Mouse (Mus musculus): ENCODE data around the gene Snx12. TPM values are rescaled to one million over a fixed set of nuclear protein-coding genes. Genes with fewer than 3 reads are reported as not detected.

Gene Snx12
- polyA plus RNA-seq, 1 experiment from 2014 or later: 50.4 TPM

- WGBS: 38% methylated on average over 7 of the region's 7 CpGs
These were observed 416 bp upstream of the Snx12 start for GRCm38 (mm10) chrX:101222796-101223162.

GRCm38 (mm10) chrX:101189285-101189684, 33.1 kb downstream of the Snx12 start:
- Histone ChIP-seq H3K9me3 (no peaks in the 10 kb centered on the region), H3K4me1 (no peaks in the 10 kb centered on the region), H3K27me3 (peaks cover 12% of the 10 kb centered on the region; the same call in 1 of the 2 replicates), H3K9ac (no peak overlapping the region), H3K36me3 (no peaks in the 10 kb centered on the region), H3K4me3 (no peak overlapping the region), H3K27ac (no peak overlapping the region), H3K4me2 (replicated peaks) (no peak overlapping the region)
- ATAC-seq (ENCODE audit: low FRiP score, low read depth): no peak
- 71% methylated on average over 3 of the region's 3 CpGs for WGBS

More at GRCm38 (mm10) chrX:101222796-101223162, 416 bp upstream of the Snx12 start:
- Histone ChIP-seq H3K9me3 (no peaks in the 10 kb centered on the region), H3K27ac (peak overlapping the region; percentile 29; the same call in 1 of the 2 replicates), H3K27me3 (peaks cover 19% of the 10 kb centered on the region), H3K36me3 (no peaks in the 10 kb centered on the region), H3K4me2 (replicated peaks) (peak overlapping the region; percentile 63), H3K4me1 (no peaks in the 10 kb centered on the region), H3K9ac (no peak overlapping the region), H3K4me3 (peak overlapping the region; percentile 54)
- ATAC-seq (ENCODE audit: low FRiP score, low read depth): peak; percentile 29; the same call in 1 of the 2 replicates

GRCm38 (mm10) chrX:101187647-101188046, 34.7 kb downstream of the Snx12 start:
- WGBS: 78% methylated on average over 1 of the region's 1 CpGs
- peaks cover 17% of the 10 kb centered on the region; the same call in 1 of the 2 replicates for H3K27me3 ChIP-seq
- ATAC-seq (ENCODE audit: low FRiP score, low read depth): no peak

GRCm38 (mm10) chrX:101173388-101173787, 49.0 kb downstream of the Snx12 start:
- peaks cover 4% of the 10 kb centered on the region; the same call in 1 of the 2 replicates for H3K27me3 ChIP-seq
- 82% methylated on average over 1 of the region's 1 CpGs for WGBS
- H3K4me2 ChIP-seq (replicated peaks): no peak overlapping the region
- no peak overlapping the region for H3K27ac ChIP-seq
- no peaks in the 10 kb centered on the region for H3K4me1 ChIP-seq
- H3K36me3 ChIP-seq: no peaks in the 10 kb centered on the region
- no peak overlapping the region for H3K4me3 ChIP-seq
- H3K9ac ChIP-seq: no peak overlapping the region
- ATAC-seq (ENCODE audit: low FRiP score, low read depth): no peak
- no peaks in the 10 kb centered on the region for H3K9me3 ChIP-seq

More at GRCm38 (mm10) chrX:101187647-101188046, 34.7 kb downstream of the Snx12 start:
- Histone ChIP-seq H3K4me2 (replicated peaks) (no peak overlapping the region), H3K27ac (no peak overlapping the region), H3K36me3 (no peaks in the 10 kb centered on the region), H3K9ac (no peak overlapping the region), H3K9me3 (no peaks in the 10 kb centered on the region), H3K4me3 (no peak overlapping the region), H3K4me1 (no peaks in the 10 kb centered on the region)

- H3K4me1 ChIP-seq: no peaks in the 10 kb centered on the region
- no peaks in the 10 kb centered on the region for H3K36me3 ChIP-seq
- H3K9ac ChIP-seq: no peak overlapping the region
- 66% methylated on average over 2 of the region's 2 CpGs for WGBS
- H3K27me3 ChIP-seq: peaks cover under 1% of the 10 kb centered on the region; the same call in 1 of the 2 replicates
- no peak for ATAC-seq (ENCODE audit: low FRiP score, low read depth)
- H3K9me3 ChIP-seq: no peaks in the 10 kb centered on the region
- H3K4me2 ChIP-seq (replicated peaks): no peak overlapping the region
- no peak overlapping the region for H3K4me3 ChIP-seq
- no peak overlapping the region for H3K27ac ChIP-seq
These were observed 53.9 kb downstream of the Snx12 start for GRCm38 (mm10) chrX:101168425-101168824.

- peaks cover 4% of the 10 kb centered on the region; the same call in 1 of the 2 replicates for H3K27me3 ChIP-seq
- no peak overlapping the region for H3K4me2 ChIP-seq (replicated peaks)
- H3K27ac ChIP-seq: no peak overlapping the region
- H3K9ac ChIP-seq: no peak overlapping the region
- WGBS: 67% methylated on average over 2 of the region's 2 CpGs
- H3K9me3 ChIP-seq: no peaks in the 10 kb centered on the region
- no peaks in the 10 kb centered on the region for H3K4me1 ChIP-seq
- no peaks in the 10 kb centered on the region for H3K36me3 ChIP-seq
- no peak overlapping the region for H3K4me3 ChIP-seq
- ATAC-seq (ENCODE audit: low FRiP score, low read depth): no peak
These were observed 58.6 kb downstream of the Snx12 start for GRCm38 (mm10) chrX:101163739-101164138.

GRCm38 (mm10) chrX:101163278-101163677, 59.1 kb downstream of the Snx12 start:
- WGBS: 79% methylated on average over 3 of the region's 3 CpGs
- Histone ChIP-seq H3K36me3 (no peaks in the 10 kb centered on the region), H3K9me3 (no peaks in the 10 kb centered on the region), H3K27ac (no peak overlapping the region), H3K4me3 (no peak overlapping the region), H3K4me2 (replicated peaks) (no peak overlapping the region), H3K4me1 (no peaks in the 10 kb centered on the region), H3K9ac (no peak overlapping the region), H3K27me3 (peaks cover 4% of the 10 kb centered on the region; the same call in 1 of the 2 replicates)
- ATAC-seq (ENCODE audit: low FRiP score, low read depth): no peak

- Histone ChIP-seq H3K9me3 (no peaks in the 10 kb centered on the region), H3K4me2 (replicated peaks) (no peak overlapping the region), H3K36me3 (no peaks in the 10 kb centered on the region), H3K27ac (no peak overlapping the region), H3K4me1 (no peaks in the 10 kb centered on the region), H3K27me3 (peaks cover 4% of the 10 kb centered on the region; the same call in 1 of the 2 replicates), H3K9ac (no peak overlapping the region), H3K4me3 (no peak overlapping the region)
- ATAC-seq (ENCODE audit: low FRiP score, low read depth): no peak
- 87% methylated on average over 3 of the region's 3 CpGs for WGBS
These were observed 59.8 kb downstream of the Snx12 start for GRCm38 (mm10) chrX:101162532-101162931.

GRCm38 (mm10) chrX:101157488-101157887, 64.9 kb downstream of the Snx12 start:
- ATAC-seq (ENCODE audit: low FRiP score, low read depth): no peak
- WGBS: 82% methylated on average over 2 of the region's 2 CpGs
- H3K36me3 ChIP-seq: no peaks in the 10 kb centered on the region
- no peaks in the 10 kb centered on the region for H3K4me1 ChIP-seq
- H3K9me3 ChIP-seq: no peaks in the 10 kb centered on the region
- peaks cover 4% of the 10 kb centered on the region; the same call in 1 of the 2 replicates for H3K27me3 ChIP-seq
- no peak overlapping the region for H3K9ac ChIP-seq
- H3K27ac ChIP-seq: no peak overlapping the region
- H3K4me2 ChIP-seq (replicated peaks): no peak overlapping the region
- H3K4me3 ChIP-seq: no peak overlapping the region

GRCm38 (mm10) chrX:101156369-101156768, 66.0 kb downstream of the Snx12 start:
- 27% methylated on average over 5 of the region's 5 CpGs for WGBS
- Histone ChIP-seq H3K9ac (no peak overlapping the region), H3K27ac (no peak overlapping the region), H3K36me3 (no peaks in the 10 kb centered on the region), H3K9me3 (no peaks in the 10 kb centered on the region), H3K4me3 (no peak overlapping the region), H3K4me2 (replicated peaks) (no peak overlapping the region), H3K4me1 (no peaks in the 10 kb centered on the region), H3K27me3 (0 out of 2 replicates have a peak, but pooled peaks cover under 1% of the 10 kb centered on the region)
- ATAC-seq (ENCODE audit: low FRiP score, low read depth): no peak

GRCm38 (mm10) chrX:101147506-101147905, 74.9 kb downstream of the Snx12 start:
- no peaks in the 10 kb centered on the region for H3K27me3 ChIP-seq
- WGBS: 60% methylated on average over 5 of the region's 5 CpGs
- no peak overlapping the region for H3K27ac ChIP-seq
- no peaks in the 10 kb centered on the region for H3K36me3 ChIP-seq
- no peak overlapping the region for H3K4me3 ChIP-seq
- H3K4me1 ChIP-seq: no peaks in the 10 kb centered on the region
- H3K9me3 ChIP-seq: no peaks in the 10 kb centered on the region
- no peak overlapping the region for H3K9ac ChIP-seq
- no peak for ATAC-seq (ENCODE audit: low FRiP score, low read depth)
- H3K4me2 ChIP-seq (replicated peaks): no peak overlapping the region

- 44% methylated on average over 12 of the region's 12 CpGs for WGBS
- Histone ChIP-seq H3K9ac (no peak overlapping the region), H3K36me3 (no peaks in the 10 kb centered on the region), H3K4me1 (no peaks in the 10 kb centered on the region), H3K27me3 (no peaks in the 10 kb centered on the region), H3K9me3 (no peaks in the 10 kb centered on the region), H3K4me3 (peak overlapping the region; percentile 15; the same call in 1 of the 2 replicates), H3K4me2 (replicated peaks) (peak overlapping the region; percentile 42), H3K27ac (no peak overlapping the region)
- 0 out of 2 replicates have a peak, but pooled peaks have one; percentile 19 for ATAC-seq (ENCODE audit: low FRiP score, low read depth)
These were observed 90.2 kb downstream of the Snx12 start for GRCm38 (mm10) chrX:101131992-101132791.

Measured in limb, embryonic 13.5 days (tissue).